Mouse (Mus musculus): Measurements from ENCODE around the gene Slc27a3.
A peak's percentile ranks its signal among the peaks of the same experiment; 100 is the strongest.

DNA sequence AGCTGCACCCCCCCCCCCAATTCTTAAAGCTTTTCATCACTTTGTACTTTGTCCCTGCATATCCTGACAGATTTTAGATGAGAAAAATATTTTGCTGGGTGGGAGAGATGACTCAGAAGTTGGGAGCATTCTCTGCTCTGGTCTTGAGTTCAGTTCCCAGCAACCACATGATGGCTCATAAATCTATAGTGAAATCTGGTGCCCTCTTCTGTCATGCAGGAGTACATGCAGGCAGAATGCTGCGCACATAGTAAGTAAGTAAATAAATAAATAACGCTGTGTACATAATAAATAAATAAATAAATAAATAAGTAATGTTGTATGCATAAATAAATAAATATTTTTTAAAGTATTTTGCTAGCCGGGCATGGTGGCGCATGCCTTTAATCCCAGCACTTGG lies 41.9 kb downstream of the Slc27a3 start:
- TF ChIP-seq MYC (IDR thresholded peaks at IDR 0.05; ENCODE audit: low read depth, low read length) (no peak), POLR2A (IDR thresholded peaks at IDR 0.05; ENCODE audit: control insufficient read depth in 1 of 2, insufficient read depth in 1 of 2, low read depth in 1 of 2, low read length in 2 of 2, poor library complexity in 1 of 2) (no peak), CTCF (IDR thresholded peaks at IDR 0.05 in 2 of 3, conservative IDR thresholded peaks at IDR 0.05 in 1 of 3; ENCODE audit: control insufficient read depth in 1 of 3, insufficient read depth in 1 of 3, low read depth in 2 of 3, low read length in 3 of 3, poor library complexity in 1 of 3, severe bottlenecking in 1 of 3) (peak in 2 of 3 experiments; percentile 34 to 45; a peak in 3 of 6 replicates), TCF12 (IDR thresholded peaks at IDR 0.05; ENCODE audit: low read depth, low read length) (no peak), USF2 (IDR thresholded peaks at IDR 0.05; ENCODE audit: borderline replicate concordance in 1 of 2, insufficient read depth in 1 of 2, low read depth in 1 of 2, low read length in 2 of 2) (no peak), UBTF (IDR thresholded peaks at IDR 0.05; ENCODE audit: borderline replicate concordance, insufficient read depth, low read depth, low read length) (no peak), EP300 (IDR thresholded peaks at IDR 0.05; ENCODE audit: low read depth in 1 of 2, low read length in 2 of 2) (no peak), CHD2 (IDR thresholded peaks at IDR 0.05; ENCODE audit: low read length) (no peak), ZMIZ1 (IDR thresholded peaks at IDR 0.05; ENCODE audit: low read depth, low read length) (no peak), MAZ (IDR thresholded peaks at IDR 0.05; ENCODE audit: low read depth, low read length) (no peak)
